Mouse (Mus musculus) monocyte, adult 59 days (primary cell): Measurements from ENCODE around the gene Ptcd1. TPM values are rescaled to one million over a fixed set of nuclear protein-coding genes. Genes with fewer than 3 reads are reported as not detected.

ENCODE experiments used
- total RNA-seq, 2 experiments: library from RNA; stranded (reverse); gene quantifications; one replicate each; pipeline ENCODE4 v1.2.4; 2023

Ptcd1 gene
- total RNA-seq: 10 to 100 TPM; 12.3 to 14.1 TPM

DNA sequence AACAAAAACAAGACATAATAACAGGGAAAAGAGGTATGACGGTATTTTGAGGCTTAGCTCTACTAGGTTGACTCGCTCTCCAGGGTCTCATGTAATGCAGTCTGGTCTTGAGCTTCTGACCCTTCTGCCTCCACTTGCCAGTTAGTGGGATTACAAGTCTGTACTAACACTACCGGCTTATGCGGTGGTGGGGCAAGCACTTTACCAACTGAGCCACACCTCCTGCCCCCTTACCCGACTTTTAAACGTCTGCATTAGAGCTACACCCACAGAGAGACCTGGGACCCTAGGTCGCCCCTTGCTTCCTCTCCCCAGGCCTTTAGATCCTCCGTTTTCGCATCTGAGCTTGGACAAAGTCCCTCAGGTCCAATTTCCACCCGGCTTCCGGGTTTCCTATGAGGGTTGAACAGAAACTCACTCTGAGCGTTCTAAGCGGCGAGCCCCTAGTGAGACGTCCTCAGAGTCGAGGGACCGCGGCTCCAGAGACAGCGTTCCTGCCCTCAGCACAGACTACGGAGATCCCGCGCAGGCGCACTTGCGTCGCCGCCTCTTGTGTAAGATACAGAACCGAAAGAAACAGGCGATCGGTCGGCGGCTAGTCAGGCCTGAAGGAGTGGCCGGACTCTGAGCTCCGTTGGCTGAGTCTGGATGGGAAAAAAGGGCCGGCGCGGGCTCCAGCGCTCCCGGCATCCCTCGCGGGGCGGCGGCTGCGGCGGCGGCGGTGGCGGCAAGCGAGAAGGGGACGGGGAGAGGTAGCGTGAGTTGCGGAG lies at the start of gene Ptcd1, which contains the start of gene Cpsf4:
Ptcd1 (minus strand) TSS at position 573 of the 770 bp plus-strand sequence.
Cpsf4 (plus strand) TSS at position 678 of the 770 bp plus-strand sequence.

DNA sequence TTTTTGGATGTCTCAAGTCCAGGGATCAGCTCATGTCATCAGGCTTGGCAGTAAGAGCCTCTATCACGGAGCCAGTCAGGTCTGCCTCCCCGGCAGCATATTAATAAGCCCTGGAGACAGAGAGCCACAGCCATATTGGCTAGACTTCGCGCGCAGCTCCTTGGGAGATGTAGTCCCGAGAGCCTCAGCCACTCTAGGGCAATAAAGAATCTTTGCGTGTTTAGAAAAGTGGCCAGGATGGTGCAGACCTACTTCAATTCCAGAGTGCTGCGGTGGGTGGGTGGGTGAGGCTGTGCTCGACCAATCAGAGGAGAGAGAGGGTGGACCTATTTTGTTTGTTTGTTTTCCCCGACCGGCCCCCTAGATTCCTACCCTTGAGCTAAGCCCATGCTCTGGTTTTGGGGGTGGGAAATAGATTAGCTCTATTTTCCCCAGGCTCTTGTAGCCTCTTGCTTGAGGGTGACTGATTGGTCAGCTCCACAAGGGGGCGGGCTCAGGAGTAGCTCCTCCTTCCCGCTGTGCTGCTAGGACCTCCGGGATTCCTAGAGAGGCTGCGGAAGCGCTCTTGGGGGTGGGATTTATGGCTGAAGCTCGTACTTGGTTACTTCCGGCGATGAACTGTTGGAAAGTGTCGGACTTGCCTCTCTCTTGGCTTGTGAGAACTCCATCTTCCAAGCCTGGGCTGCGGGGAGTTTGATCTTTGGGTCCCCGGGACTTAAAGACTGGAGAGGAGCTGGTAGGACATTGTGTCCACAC lies 37.2 kb upstream of the Ptcd1 start, which contains the start of gene Zkscan5:
Zkscan5 (plus strand) TSS at position 627 of the 756 bp plus-strand sequence.

GRCm38 (mm10) chr5:145201321-145201991 lies 34.5 kb upstream of the Ptcd1 start, which contains the start of gene Zkscan14:
Gene Zkscan14, minus strand, starts transcription at chr5:145201868.

DNA sequence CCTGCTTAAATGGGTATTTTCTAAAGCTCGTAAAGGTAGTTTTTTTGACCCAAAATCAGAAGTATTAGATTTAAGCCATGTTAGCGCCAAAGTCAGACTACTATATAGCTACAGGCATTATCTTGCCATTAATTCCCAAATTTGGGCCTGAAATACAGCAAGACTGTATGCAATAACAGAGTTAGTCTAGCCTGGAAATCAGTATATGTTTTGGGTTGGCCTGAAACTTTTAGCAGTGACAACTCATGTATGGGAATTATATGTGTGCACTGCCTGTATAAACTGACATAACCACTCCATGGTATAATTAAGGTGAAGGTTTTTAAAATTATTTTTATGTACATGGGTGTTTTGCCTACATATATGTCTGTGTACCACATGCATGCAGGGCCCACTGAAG lies 25.1 kb upstream of the Ptcd1 start, which contains the start of gene Atp5j2:
Atp5j2 (minus strand) TSS at position 101 of the 400 bp plus-strand sequence.

GRCm38 (mm10) chr5:145139571-145140519 lies 27.1 kb downstream of the Ptcd1 start, which contains the start of the genes Pdap1 and Bud31:
Gene Pdap1, minus strand, starts transcription at chr5:145140238.
Gene Bud31, plus strand, starts transcription at chr5:145140362.

GRCm38 (mm10) chr5:145114071-145114605 lies 52.8 kb downstream of the Ptcd1 start, which contains the start of gene Arpc1b:
Gene Arpc1b, plus strand, starts transcription at chr5:145114215.

Other genes starting within 250 kb of the Ptcd1 start
- 10 to 100 TPM; 20.4 to 24.0 TPM for gene Smurf1, start 201.3 kb downstream of the Ptcd1 start, total RNA-seq
- not detected for gene Gm4871, start 134.4 kb downstream of the Ptcd1 start, total RNA-seq
- not detected for gene 1700018F24Rik, start 124.1 kb downstream of the Ptcd1 start, total RNA-seq
- gene Arpc1a, start 83.3 kb downstream of the Ptcd1 start, total RNA-seq: 10 to 100 TPM; 82.2 to 82.9 TPM
- not detected for gene Kpna7, start 83.1 kb downstream of the Ptcd1 start, total RNA-seq
- 1,000 to 10,000 TPM; 1,041 to 1,090 TPM for gene Arpc1b, start 52.9 kb downstream of the Ptcd1 start, total RNA-seq
- gene Pdap1, start 26.9 kb downstream of the Ptcd1 start, total RNA-seq: 10 to 100 TPM; 31.8 to 52.5 TPM
- 100 to 1,000 TPM; 107 to 112 TPM for gene Bud31, start 26.7 kb downstream of the Ptcd1 start, total RNA-seq
- 10 to 100 TPM; 33.2 to 38.2 TPM for gene Cpsf4, start 105 bp upstream of the Ptcd1 start, total RNA-seq
- gene Atp5j2, start 25.0 kb upstream of the Ptcd1 start, total RNA-seq: 100 to 1,000 TPM; 111 to 147 TPM
- 10 to 100 TPM; 18.3 to 21.6 TPM for gene Zkscan14, start 34.8 kb upstream of the Ptcd1 start, total RNA-seq
- 1 to 10 TPM; 5.4 to 5.9 TPM for gene Zkscan5, start 37.5 kb upstream of the Ptcd1 start, total RNA-seq
- gene Zfp655, start 64.6 kb upstream of the Ptcd1 start, total RNA-seq: 100 to 1,000 TPM; 103 to 118 TPM
- 10 to 100 TPM; 14.0 to 18.3 TPM for gene Zscan25, start 113.4 kb upstream of the Ptcd1 start, total RNA-seq
- gene Cyp3a57, start 178.2 kb upstream of the Ptcd1 start, total RNA-seq: not detected